Mouse (Mus musculus) left cerebral cortex, postnatal 14 days (tissue): ENCODE results near the gene She. TPM values are rescaled to one million over a fixed set of nuclear protein-coding genes. Genes with fewer than 3 reads are reported as not detected.

Experiments
- DNase-seq, 2 experiments: peaks; one replicate each; pipeline ENCODE4 v3.0.0; 2021 to 2022; ENCODE audit warnings: low spot score in 2 of 2, mixed read lengths in 1 of 2
- intact Hi-C: fragments of 180-260 bp; cut with DNase I; formaldehyde crosslinking; loops from one replicate; pipeline ENCODE4 v1.15.1; 2025
- total RNA-seq, 2 experiments: library from RNA; stranded (reverse); gene quantifications; 2 replicates each; pipeline ENCODE4 v1.2.3; 2021

Gene She
- total RNA-seq, 2 experiments from 2014 or later = 3.6 to 3.7 TPM

DNA sequence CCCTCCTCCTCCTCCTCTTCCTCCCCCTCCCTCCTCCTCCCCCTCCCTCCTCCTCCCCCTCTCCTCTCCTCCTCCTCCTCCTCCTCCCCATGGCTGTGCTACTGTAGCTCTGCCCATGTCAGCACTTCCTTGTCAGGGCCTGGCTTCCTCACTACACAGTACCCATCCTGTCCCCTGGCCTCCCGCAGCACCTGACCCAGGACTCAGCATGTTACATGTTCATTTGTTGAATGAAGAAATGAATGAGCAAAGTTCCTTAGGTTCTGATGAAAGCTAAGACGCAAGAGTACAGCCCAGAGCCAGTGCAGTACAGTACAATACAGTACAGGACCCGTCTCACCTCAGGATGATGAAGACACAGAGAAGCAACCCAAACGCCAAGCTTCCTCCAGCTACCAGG, 45.3 kb downstream of the She start:
- intact Hi-C loops = loop anchor here (5.0 kb wide), 1 partner anchor 36 kb away; the partner anchor contains the start of gene Il6ra
- DNase-seq = no peak

DNA sequence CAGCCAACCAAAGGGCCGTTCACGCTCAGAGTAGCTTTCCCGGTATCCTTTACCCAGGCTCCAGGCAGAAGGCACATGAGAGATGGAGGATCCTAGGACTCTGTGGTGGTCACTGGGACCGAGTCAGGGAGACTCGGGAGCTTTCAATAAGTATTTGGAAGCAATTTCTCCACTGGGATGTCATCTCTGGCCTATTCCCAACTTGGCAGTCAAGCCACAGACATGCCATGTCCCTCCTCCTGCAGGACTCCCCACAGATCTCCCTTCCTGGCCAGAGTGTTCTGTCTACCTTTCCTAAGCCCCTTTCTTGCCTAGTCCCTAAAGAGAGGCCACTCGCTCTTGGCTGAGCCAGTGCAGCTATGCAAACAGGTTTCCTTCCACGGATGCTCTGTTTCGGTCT, 46.0 kb downstream of the She start:
- intact Hi-C loops = loop anchor here (5.0 kb wide), 1 partner anchor 35 kb away; the partner anchor contains the start of gene Il6ra
- DNase-seq = no peak

DNA sequence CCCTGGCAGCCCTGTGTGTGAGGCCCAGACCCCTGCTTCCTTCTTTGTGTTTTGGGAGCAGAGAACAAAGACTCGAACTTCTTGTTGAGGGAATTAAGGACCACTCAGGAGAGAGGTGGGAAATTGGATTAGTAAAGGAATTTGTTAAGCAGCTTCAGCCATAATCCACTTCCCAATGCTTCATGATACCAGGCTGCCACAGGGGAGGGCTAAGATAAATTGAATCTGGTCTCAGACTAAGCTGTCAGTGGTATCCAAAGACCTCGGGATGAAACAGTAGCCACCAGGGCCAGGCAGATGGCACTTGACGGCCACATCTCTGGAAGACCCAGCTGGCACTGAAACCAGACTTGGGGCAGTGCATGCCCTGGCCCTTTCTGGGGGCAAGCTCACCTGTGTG, 47.3 kb downstream of the She start:
- intact Hi-C loops = loop anchor here (5.0 kb wide), 1 partner anchor 34 kb away; the partner anchor contains the start of gene Il6ra
- DNase-seq = no peak

DNA sequence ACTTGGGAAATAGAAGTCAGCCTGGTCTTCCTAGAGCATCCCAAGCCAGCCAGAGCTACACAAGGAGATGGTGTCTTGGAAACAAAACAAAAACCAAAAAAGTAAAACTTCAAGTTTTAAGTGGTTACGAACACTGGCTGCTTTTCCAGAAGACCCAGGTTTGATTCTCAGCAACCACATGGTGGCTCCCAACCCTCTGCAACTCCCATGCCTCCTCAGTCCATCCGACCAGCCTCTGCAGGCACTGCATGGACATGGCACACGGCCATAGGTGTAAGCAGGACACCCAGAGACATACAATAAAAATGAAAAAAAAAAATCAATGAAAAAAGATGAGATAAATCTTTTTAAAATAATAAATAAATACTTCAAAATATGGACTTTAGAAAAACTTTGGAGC, 48.2 kb downstream of the She start:
- intact Hi-C loops = loop anchor here (5.0 kb wide), 1 partner anchor 33 kb away; the partner anchor contains the start of gene Il6ra
- no peak for DNase-seq

DNA sequence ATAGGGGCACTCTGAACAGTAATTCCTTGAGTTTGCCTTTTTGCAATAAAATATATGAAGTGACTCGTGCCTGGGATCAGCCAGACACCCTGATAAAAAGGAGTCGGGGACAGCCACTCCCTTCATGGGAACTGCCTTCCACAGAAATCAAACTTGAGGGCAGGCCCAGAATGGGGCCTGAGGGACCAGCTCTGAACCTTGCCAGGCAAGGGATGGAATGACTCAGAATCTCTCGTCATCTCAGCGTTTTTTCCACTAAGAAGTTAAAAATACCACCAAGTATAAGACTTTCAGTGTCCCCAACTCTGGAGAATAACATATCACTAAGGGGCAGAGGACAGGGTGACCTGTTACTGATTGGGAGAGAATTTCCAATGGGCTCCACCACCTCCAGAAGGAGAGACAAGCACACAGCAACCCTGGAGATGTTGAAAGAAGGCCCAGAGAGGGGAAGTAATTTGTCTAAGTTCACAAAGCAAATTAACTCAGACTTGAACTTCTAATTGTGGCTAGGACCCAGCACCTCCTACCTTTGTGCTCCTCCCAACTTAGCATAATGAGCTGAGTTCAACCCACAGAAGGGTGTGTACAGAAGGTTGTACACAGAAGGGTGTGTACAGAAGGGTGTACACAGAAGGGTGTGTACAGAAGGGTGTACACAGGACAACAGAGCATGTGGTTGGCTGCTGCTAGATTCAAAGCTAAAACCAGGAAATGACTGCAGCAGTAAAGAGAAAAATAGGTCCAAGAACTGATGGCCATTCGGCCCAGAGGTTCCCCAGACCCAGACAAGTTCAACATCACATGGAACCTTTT, 49.1 kb downstream of the She start:
- no peak for DNase-seq
- intact Hi-C loops = no loop called here

DNA sequence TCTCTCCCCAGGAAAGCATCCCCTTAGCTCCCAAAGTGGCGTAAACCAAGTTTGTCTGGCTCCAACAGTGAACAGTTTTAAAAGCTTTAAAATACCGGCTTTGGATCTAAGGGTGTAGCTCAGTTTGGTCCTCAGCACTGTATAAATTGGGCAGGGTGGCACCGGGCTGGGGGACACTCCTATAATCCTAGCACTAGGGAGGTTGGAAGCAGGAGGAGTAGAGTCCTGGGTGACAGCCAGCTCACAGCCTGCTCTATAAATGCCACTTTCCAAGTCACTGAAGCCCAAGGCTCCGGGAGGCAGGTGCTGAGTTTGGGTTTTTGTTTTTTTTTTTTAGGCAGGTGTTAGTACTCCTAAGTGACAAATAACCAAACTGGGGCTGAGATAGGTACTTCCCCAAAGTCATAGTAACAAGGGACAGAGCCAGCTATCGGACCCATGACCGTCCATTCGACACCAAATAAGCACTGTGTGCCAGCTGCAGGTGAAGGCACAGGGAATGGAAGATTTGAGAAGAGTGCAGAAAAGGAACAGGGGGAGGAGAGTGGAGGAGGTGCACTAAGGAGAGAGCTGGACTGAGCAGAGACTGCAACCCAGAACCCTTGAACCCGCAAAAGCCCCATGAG, 51.5 kb downstream of the She start:
- intact Hi-C loops = no loop called here
- no peak for DNase-seq

DNA sequence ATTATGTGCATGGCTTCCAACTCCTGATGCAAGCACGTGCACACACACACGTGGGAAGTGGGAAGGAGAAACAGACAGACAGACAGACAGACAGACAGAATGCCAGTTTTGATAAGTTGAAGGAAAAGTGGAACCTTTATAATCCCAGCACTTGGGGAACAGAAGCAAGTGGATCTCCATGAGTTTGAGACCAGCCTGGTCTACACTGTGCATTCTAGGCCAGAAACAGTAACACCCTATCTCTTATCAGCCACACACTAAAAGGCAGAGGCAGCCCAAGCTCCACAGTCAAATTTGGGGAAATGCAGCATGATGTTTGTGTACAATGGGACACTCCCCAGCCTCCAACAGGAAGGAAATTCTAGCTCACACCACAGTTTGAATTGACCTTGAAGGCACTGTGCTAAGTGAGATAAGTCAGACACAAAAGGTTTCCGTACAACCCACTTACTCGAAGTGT, 52.4 kb downstream of the She start:
- intact Hi-C loops = no loop called here
- DNase-seq = no peak

DNA sequence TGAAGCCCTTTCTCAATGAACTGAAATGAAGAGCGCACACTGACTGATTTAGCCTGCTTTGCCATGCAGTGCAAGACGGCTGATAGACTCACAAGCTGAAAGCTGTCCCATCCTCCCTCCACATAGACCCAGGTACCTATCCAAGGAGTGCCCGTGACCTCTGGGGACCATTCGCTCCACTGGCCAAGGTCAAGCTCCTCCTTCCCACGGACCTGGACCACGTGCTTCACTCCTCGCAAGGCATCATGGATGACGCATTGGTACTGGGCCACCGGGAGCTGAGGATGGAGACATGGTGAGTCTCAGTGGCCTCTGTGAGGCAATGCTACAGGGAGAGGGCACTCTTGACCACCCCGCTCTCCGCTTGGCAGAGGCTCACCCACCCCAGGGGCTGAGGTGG, 54.6 kb downstream of the She start:
- no peak for DNase-seq
- intact Hi-C loops = no loop called here

DNA sequence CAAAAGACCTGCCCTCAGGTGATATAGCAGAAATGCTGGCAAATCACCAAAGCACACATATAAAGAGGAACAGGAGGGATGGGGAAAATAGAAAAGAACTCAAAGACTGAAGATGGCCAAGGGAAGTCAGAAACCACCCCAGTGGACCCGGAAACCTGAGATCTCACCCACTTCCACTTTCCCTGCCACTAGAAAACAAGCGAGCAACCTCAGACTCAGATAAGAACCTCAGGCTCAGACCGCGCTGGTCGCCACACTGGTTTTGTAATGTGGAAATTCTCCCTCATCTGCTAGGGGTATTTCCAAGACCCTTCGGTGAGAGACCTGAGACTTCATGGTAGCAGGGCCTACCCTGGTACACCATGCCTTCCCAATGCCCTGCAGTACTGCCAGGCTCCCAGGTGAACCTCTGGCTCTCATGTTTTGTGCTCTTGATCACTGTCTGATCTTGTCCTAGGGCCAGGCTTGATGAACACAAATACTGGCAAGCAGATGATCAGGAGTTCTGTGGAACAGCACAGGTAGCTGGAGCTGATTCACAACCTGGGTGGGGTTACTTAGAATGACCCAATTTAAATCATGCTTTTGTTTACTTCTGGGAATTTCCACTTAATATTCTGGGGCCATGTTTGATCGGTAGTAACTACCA, 56.5 kb downstream of the She start:
- intact Hi-C loops = no loop called here

DNA sequence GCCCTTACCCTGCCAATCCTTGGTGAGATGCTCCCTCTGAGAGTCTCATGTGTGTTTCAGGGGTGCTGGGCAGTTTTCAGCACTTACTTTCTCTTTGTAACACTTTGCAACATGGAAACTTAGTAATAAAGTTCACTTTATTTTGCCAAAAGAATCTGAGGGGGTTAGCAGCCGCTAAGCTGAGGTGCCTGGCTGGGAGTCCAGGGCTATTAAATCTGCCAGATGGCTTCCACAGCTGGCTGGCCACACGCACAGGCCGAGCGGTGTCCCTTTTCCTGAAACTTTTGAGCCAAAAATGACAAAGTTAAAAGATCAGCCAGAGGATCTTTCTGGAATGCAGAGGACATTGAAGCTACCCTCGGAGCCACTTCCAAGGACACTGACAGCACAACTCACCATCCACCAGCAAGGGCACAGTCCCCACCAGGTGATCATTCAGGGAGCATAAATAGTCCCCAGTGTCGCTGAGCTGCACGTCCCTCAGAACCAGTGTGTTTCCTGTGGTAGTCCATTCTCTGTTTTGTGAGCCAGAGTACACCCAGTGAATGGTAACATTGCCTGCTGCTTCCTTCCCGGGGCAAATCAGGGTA, 58.8 kb downstream of the She start:
- DNase-seq = no peak
- intact Hi-C loops = no loop called here

More for the DNA sequence above, 56.5 kb downstream of the She start:
- no peak for DNase-seq

DNA sequence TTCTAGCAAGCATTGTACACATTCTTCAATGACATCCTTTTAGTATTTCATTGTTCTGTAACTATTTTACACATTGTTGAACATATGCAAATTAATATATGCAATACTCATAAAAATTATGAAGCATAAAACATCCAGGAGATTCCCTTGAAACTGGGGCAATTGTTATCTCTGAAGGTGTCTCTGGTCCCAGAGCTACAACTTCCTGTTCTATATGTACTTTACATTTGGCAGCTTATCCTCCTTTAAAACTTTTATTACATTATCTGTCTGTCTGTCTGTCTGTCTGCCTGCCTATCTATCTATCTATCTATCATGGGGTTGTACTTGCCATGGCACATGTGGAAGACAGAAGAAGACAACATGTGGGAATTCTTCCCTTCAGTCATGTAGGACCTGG, 60.5 kb downstream of the She start:
- intact Hi-C loops = no loop called here
- DNase-seq = no peak

DNA sequence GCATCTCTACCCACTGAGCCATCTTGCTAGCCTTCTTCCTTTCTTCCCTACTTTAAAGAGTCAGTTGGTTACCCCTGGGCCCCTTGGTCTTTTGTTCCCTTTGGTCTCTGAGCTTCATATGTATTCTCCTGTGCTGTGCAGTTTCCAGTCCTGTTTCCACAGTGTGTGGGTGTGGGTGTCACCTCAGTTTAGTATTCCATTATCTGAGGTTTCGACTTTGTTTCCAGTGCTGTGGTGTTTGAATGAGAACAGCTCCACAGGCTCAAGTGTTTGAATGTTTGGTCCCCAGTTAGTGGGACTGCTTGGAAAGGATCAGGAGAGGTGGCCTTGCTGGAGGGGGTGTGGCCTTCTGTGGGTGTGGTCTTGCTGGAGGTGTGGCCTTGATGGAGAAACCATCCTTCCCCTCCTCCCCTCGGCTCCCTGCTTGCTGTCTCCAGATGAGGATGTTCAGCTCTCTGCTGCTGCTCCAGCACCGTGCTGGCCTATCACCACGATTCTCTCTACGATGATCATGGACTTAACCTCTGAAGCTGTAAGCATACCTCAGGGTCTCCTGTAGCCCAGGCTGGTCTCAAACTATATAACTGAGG, 61.4 kb downstream of the She start:
- no peak for DNase-seq
- intact Hi-C loops = no loop called here

DNA sequence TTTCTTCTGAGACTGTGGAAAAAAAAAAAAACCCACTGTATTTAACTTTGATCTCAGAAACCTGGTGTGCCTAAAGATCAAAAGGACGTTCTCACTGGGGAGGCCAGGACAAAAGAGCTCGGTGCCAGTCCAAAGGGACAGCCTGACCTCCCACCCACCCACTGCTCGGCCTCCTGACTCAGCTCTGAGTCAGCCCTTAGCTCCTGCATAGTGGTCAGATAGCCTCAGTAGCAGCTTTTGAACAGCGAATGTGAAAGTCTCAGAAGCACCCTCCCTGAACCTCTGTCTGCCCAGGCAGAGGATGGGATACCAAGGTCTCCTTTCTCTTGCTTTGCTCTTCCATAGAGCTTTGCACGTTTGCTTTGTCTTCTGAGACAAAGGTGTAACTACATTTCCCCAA, 65.4 kb downstream of the She start:
- DNase-seq = no peak
- intact Hi-C loops = no loop called here

DNA sequence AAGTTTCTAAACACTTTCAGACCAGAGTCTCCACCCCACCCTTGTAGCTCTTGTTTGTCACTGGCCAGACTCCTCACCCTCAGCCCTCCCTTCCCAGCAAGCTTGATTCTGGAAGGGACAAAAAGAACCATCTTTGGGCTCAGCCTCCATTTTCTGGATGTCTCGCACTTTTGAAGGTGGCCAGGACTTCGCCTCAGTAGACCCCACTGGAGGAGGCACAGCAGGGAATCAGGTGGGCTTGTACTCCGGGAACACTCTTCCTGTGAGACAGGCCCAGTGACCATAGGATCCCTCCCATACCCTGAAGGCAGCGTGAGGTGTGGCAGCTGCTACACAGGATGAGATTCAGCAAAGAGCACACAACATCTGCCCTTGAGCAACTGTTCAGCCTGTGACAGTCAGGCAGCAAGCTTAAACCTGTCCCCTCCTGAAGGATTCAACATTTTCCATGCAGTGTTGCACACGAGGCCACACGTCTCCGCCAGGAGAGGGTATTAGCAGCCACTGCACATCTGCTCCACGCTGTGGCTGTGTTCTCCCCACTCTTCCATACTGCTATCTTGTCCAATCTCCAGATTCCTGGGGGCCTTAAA, 66.1 kb downstream of the She start:
- intact Hi-C loops = no loop called here
- no peak for DNase-seq

DNA sequence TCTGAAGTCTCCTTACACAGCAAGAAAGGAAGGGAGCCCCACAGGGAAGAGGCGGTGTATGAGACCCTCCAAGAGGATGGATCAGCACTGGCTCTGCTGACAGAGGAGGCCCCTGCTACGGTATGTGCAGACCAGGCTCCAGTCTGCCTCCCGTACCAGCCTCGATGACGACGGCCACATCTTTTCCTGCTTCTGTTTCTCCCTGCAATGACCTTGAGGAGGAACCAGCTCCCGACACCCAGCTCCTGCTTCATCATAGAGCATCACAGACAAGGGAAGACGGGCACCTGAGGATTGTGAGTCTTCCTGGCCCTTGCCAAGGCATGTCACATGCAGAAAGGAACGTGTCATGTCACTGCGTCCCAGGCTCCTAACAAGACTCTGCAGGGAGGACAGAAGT, 66.8 kb downstream of the She start:
- intact Hi-C loops = no loop called here
- no peak for DNase-seq

DNA sequence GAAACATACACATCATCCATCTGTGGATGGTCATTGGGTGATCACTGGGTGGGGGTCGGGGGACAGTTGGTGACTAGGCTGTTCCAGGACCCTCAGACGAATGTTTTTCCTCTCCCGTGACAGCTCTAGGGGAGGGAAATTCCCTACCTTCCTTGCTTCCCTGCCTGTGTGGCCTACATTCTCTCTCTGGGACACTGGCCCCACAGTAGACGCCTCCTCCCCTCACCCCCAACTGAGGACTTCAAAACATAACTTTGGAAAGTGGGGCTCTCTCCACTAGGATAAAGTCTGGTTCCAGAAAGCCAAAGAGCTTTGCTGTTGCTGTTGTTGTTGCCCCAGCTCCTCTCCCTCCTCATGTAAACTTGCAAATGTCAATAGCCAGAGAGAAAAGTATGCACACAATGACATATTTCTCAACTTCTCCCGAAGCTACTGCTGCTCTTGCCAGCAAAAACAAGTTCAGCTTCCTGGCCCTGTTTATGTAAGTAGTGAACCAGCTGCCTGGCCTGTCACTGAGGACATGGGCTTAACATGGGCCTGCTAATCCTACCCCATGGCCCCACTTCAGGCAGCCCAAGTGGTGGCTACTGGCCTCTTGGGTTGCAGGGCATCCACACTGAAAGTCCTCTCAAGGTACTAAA, 67.8 kb downstream of the She start:
- intact Hi-C loops = no loop called here
- no peak for DNase-seq

DNA sequence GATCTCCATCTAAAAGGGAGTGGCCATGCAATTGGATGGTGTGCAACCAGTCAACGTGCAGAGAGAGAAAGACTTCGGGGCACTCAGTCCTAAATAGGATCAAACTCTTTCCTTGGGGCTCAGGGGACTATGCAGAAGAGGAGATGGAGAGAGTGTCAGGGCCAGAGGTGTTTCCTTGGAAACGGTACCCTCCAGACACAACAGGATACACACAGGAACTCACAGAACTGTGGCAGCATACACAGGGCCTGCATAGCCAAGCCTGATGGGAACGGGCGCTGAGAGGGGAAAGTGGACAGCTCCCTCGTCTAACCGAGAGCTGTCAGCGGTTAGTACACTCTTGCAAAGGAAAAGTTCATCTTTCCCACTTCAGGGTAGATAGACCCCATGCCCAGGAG, 68.3 kb downstream of the She start:
- no peak for DNase-seq

DNA sequence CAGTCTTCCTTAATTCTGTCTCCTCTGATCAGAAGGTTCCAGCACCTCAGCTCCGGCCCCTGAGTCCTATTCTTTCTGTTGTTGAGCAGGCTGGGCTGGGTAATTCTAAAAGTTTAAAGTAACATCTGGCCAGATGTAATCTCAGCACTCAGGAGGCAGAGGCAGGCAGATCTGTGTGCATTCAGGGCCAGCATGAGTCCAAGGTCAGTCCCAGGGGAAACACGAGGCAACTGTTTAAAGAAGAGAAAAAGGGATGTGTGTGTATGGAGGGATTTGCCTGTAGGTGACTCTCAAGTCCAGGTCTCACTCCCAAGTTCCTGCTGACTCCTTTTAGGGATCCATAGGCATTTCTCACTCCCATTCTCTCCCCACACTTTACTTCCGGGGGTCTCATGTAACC, 76.7 kb downstream of the She start:
- no peak for DNase-seq
- intact Hi-C loops = no loop called here

More for the DNA sequence above, 68.3 kb downstream of the She start:
- intact Hi-C loops = no loop called here
